Mouse (Mus musculus) bone marrow, adult 2 months (tissue): ENCODE measurements at regions not wholly inside any gene's neighbourhood (a gene's known extent, or its start where the extent isn't known, plus 50 kb on each side); places are given as distances from the start of the nearest gene placed in this dataset.
"Not testable (repeated sequence)": the region's sequence is repeated elsewhere in the genome, so short reads cannot be mapped to it uniquely, and the experiment has no call there.

Experiments used
- CTCF ChIP-seq: fragments of 200-500 bp; IDR thresholded peaks from 2 replicates; pipeline ENCODE4 v1.5.1; 2011; ENCODE audit warnings: low read length, control low read depth; ENCODE audit not compliant: control insufficient read depth, insufficient read depth
- POLR2A ChIP-seq: fragments of 200-500 bp; IDR thresholded peaks from 2 replicates; pipeline ENCODE4 v1.6.1; 2011; ENCODE audit warnings: low read depth, mild to moderate bottlenecking, control low read depth, low read length, borderline replicate concordance; ENCODE audit not compliant: control insufficient read depth

GRCm38 (mm10) chr10:22581300-22581699, 63.5 kb upstream of the Slc2a12 start:
- TF ChIP-seq POLR2A, CTCF: not testable (repeated sequence)
